Comparison of ENCODE assay signal across 18 mouse cellular contexts in the genomic region with DNA sequence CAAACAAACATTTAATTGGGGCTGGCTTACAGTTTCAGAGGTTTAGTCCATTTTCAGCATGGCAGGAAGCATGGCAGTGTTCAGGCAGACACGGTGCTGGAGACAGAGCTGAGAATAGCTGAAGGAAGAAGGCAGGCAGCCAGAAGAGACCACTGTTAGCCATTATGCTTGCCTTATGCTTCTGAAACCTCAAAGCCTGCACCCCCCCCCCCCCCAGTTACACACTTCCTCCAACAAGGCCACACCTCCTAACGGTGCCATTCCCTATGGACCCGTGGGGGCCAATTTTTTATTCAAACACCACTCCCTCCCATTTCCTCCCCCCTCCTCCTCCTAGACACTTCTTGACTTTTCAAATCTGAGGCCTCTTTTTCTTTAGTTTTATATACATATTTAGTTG. TPM values are rescaled to one million over a fixed set of nuclear protein-coding genes. Genes with fewer than 3 reads are reported as not detected.
DNase-seq lines count a peak whose midpoint lies in the region; ATAC-seq and TF ChIP-seq lines count a peak whose summit lies in the region.
"Had no signal": no experiment of that assay in that cellular context is flagged by ENCODE, and none has a peak within 500 bp of the region (broad histone marks: within the 10 kb centered on the region; RNA-seq: fewer than 3 reads in every experiment).

No protein-coding gene starts in this region.

- H3K27me3 ChIP-seq in G1E (ENCODE audit: insufficient read depth, low read length), result peaks cover 3% of the 10 kb centered on the region; the same call in 1 of the 2 replicates
- H3K27me3 ChIP-seq in liver, embryonic 14.5 days (ENCODE audit: control insufficient read depth, insufficient read depth, low read length), result no peaks in the 10 kb centered on the region
- no peaks in the 10 kb centered on the region for H3K27me3 ChIP-seq in embryonic facial prominence, embryonic 10.5 days (replicated peaks; ENCODE audit: low read depth, poor library complexity, severe bottlenecking)
- H3K27me3 ChIP-seq in intestine, postnatal 0 days (replicated peaks; ENCODE audit: control insufficient read depth, insufficient read depth, low read length), result no peaks in the 10 kb centered on the region
- H3K27me3 ChIP-seq: midbrain, embryonic 13.5 days; stomach, embryonic 15.5 days had no signal

- WGBS in liver, embryonic 14.5 days (ENCODE audit: insufficient replicate concordance), result 20% methylated on average over 3 of the region's 3 CpGs
- WGBS in embryonic facial prominence, embryonic 10.5 days, result 86% methylated on average over 3 of the region's 3 CpGs
- WGBS in intestine, postnatal 0 days, result 58% methylated on average over 3 of the region's 3 CpGs

- TF ChIP-seq EP300 in liver, embryonic 14.5 days (IDR thresholded peaks at IDR 0.05; ENCODE audit: low read depth), result no peak

- H3K4me3 ChIP-seq in G1E (ENCODE audit: low read depth, low read length), result peak overlapping the region; percentile 96
- H3K4me3 ChIP-seq in liver, embryonic 14.5 days (ENCODE audit: insufficient read depth in 1 of 2, low read depth in 2 of 2, low read length in 2 of 2), result peak overlapping the region in 1 of 2 experiments; percentile 24; a peak in 2 of 4 replicates
- H3K4me3 ChIP-seq in embryonic facial prominence, embryonic 10.5 days, result no peak overlapping the region
- H3K4me3 ChIP-seq in intestine, postnatal 0 days (ENCODE audit: low read depth, low read length), result no peak overlapping the region

- no peaks in the 10 kb centered on the region for H3K9me3 ChIP-seq in G1E (replicated peaks)
- H3K9me3 ChIP-seq in liver, embryonic 14.5 days (ENCODE audit: control insufficient read depth, low read length), result no peaks in the 10 kb centered on the region
- no peaks in the 10 kb centered on the region for H3K9me3 ChIP-seq in embryonic facial prominence, embryonic 10.5 days
- no peaks in the 10 kb centered on the region for H3K9me3 ChIP-seq in intestine, postnatal 0 days (ENCODE audit: control insufficient read depth)
- H3K9me3 ChIP-seq: hindbrain, embryonic 10.5 days; limb, embryonic 10.5 days; midbrain, embryonic 13.5 days; stomach, embryonic 15.5 days had no signal

- H3K27ac ChIP-seq in liver, embryonic 14.5 days, result no peak overlapping the region
- no peak overlapping the region for H3K27ac ChIP-seq in embryonic facial prominence, embryonic 10.5 days (replicated peaks)
- no peak overlapping the region for H3K27ac ChIP-seq in intestine, postnatal 0 days (ENCODE audit: low read depth, low read length)
- H3K27ac ChIP-seq: midbrain, embryonic 13.5 days had no signal

- peak; percentile 85 for DNase-seq in heart, adult 11 months
- no peak for DNase-seq in heart, postnatal 4 days
- DNase-seq in 416B (ENCODE audit: low read depth) (peak; percentile 85), G1E (ENCODE audit: low spot score) (peak; percentile 9)
- DNase-seq in liver, embryonic 14.5 days (ENCODE audit: low read depth in 3 of 3, low spot score in 3 of 3), result no peak
- no peak for DNase-seq in thymus, postnatal 10 days (ENCODE audit: low spot score in 2 of 2)
- no peak for DNase-seq in embryonic facial prominence, embryonic 10.5 days (ENCODE audit: low spot score)
- DNase-seq: cerebellum, postnatal 14 days; kidney, postnatal 25 days; layer of hippocampus, postnatal 36 days; right cerebral cortex, postnatal 25 days; thymus, postnatal 14 days had no signal

- H3K36me3 ChIP-seq in G1E (replicated peaks), result peaks cover 28% of the 10 kb centered on the region
- peaks cover 24% of the 10 kb centered on the region for H3K36me3 ChIP-seq in liver, embryonic 14.5 days (replicated peaks; ENCODE audit: control insufficient read depth, insufficient read depth, low read depth)
- peaks cover 27% of the 10 kb centered on the region for H3K36me3 ChIP-seq in embryonic facial prominence, embryonic 10.5 days (replicated peaks)
- H3K36me3 ChIP-seq in intestine, postnatal 0 days (ENCODE audit: control insufficient read depth, insufficient read depth), result peaks cover 19% of the 10 kb centered on the region

- no peak overlapping the region for H3K9ac ChIP-seq in liver, embryonic 14.5 days (replicated peaks)
- no peak overlapping the region for H3K9ac ChIP-seq in intestine, postnatal 0 days (ENCODE audit: low read depth, low read length)

- H3K4me2 ChIP-seq in liver, embryonic 14.5 days (ENCODE audit: low read depth), result peak overlapping the region; percentile 87
- no peak overlapping the region for H3K4me2 ChIP-seq in intestine, postnatal 0 days (replicated peaks; ENCODE audit: low read depth)

- ATAC-seq in G1E (ENCODE audit: extremely low read depth, insufficient number of reproducible peaks, low FRiP score, poor library complexity, severe bottlenecking), result no peak
- ATAC-seq in liver, embryonic 14.5 days (ENCODE audit: insufficient read depth), result no peak
- no peak for ATAC-seq in intestine, postnatal 0 days
- ATAC-seq: intestine, embryonic 16.5 days; midbrain, embryonic 13.5 days had no signal

- peaks cover 26% of the 10 kb centered on the region for H3K4me1 ChIP-seq in G1E (ENCODE audit: insufficient read depth, low read depth, low read length)
- peaks cover 9% of the 10 kb centered on the region in 2 experiments for H3K4me1 ChIP-seq in liver, embryonic 14.5 days (replicated peaks; ENCODE audit: control insufficient read depth in 2 of 2, insufficient read depth in 2 of 2, low read length in 1 of 2)
- peaks cover 14% of the 10 kb centered on the region for H3K4me1 ChIP-seq in embryonic facial prominence, embryonic 10.5 days
- no peaks in the 10 kb centered on the region; the same call in 1 of the 2 replicates for H3K4me1 ChIP-seq in intestine, postnatal 0 days (replicated peaks; ENCODE audit: control insufficient read depth, insufficient read depth, low read length)

- TF ChIP-seq CTCF in G1E (IDR thresholded peaks at IDR 0.05; ENCODE audit: low read depth, low read length), result no peak
- no peak for TF ChIP-seq CTCF in liver, embryonic 14.5 days (IDR thresholded peaks at IDR 0.05; ENCODE audit: low read depth)
- TF ChIP-seq CTCF in intestine, postnatal 0 days (IDR thresholded peaks at IDR 0.05; ENCODE audit: low read depth), result no peak

RNA-seq across cellular contexts. Expression of gene Atp5g3, which starts 1.1 kb away (rescaled TPM):
- 1,000 to 10,000 TPM; 3,070 to 3,248 TPM for total RNA-seq in heart, postnatal 4 days (2021)
- total RNA-seq in G1E (2014; fragmentation: Nextera tagmentation) (103 and 112 TPM in 2 replicates), G1E (2017) (195 and 233 TPM in 2 replicates)
- 992 and 1,141 TPM in 2 replicates for polyA plus RNA-seq in G1E (2012)
- polyA plus RNA-seq in liver, embryonic 14.5 days (2012; rRNA removed), result 363 and 406 TPM in 2 replicates
- 732 and 769 TPM in 2 replicates for polyA plus RNA-seq in liver, embryonic 14.5 days (2014; fragmentation: Nextera tagmentation; extraction: Ambion mirVana)
- 851 and 858 TPM in 2 replicates for polyA plus RNA-seq in embryonic facial prominence, embryonic 10.5 days (2016; fragmentation: Nextera tagmentation; extraction: Ambion mirVana)
- 2,687 and 2,714 TPM in 2 replicates for polyA plus RNA-seq in intestine, postnatal 0 days (2015; fragmentation: Nextera tagmentation; extraction: Ambion mirVana)

RNA-seq across cellular contexts. Expression of gene Atf2, which starts 19.8 kb away (rescaled TPM):
- 10 to 100 TPM; 38.1 to 38.2 TPM for total RNA-seq in heart, postnatal 4 days (2021)
- total RNA-seq in G1E (2014; fragmentation: Nextera tagmentation) (201 and 220 TPM in 2 replicates), G1E (2017) (50.2 and 69.8 TPM in 2 replicates)
- polyA plus RNA-seq in G1E (2012), result 10.8 and 14.4 TPM in 2 replicates
- 5.9 and 8.2 TPM in 2 replicates for polyA plus RNA-seq in liver, embryonic 14.5 days (2012; rRNA removed)
- polyA plus RNA-seq in liver, embryonic 14.5 days (2014; fragmentation: Nextera tagmentation; extraction: Ambion mirVana), result 13.0 and 14.6 TPM in 2 replicates
- 80.0 and 86.4 TPM in 2 replicates for polyA plus RNA-seq in embryonic facial prominence, embryonic 10.5 days (2016; fragmentation: Nextera tagmentation; extraction: Ambion mirVana)
- polyA plus RNA-seq in intestine, postnatal 0 days (2015; fragmentation: Nextera tagmentation; extraction: Ambion mirVana), result 24.2 and 25.7 TPM in 2 replicates

Comparison
In these comparisons a context has a peak if more than half of its experiments do, and no peak if none do; other contexts are left out.
1. DNase-seq: peak in heart, adult 11 months (single experiment), 416B (single experiment) and G1E (single experiment); none in heart, postnatal 4 days (single experiment), liver, embryonic 14.5 days (0 of 3), thymus, postnatal 10 days (0 of 2) and embryonic facial prominence, embryonic 10.5 days (single experiment).